Comparison of ENCODE assay signal across 24 mouse cellular contexts in the genomic region with DNA sequence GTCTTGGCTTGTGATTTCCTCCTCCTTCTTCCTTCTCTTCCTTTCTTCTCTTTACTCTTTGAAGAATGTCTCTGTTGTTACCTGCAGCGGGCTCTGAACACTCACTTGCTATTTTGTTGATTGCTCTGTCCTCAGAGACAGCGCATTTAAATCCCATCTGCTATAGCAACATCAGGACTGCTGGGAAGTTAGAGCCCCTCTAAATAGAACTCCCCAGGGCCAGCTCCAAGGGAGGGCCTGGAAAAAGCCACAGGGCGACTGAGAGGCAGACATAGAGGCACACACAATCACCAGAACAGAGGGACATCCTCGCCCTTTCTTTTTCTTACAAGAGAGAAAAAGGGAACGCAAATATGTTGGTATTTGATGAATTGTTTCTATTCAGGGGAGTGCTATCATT.
DNase-seq lines count a peak whose midpoint lies in the region; ATAC-seq and TF ChIP-seq lines count a peak whose summit lies in the region.
"Had no signal": no experiment of that assay in that cellular context is flagged by ENCODE, and none has a peak within 500 bp of the region (broad histone marks: within the 10 kb centered on the region; RNA-seq: fewer than 3 reads in every experiment).

No protein-coding gene starts in this region.

- H3K27ac ChIP-seq in hindbrain, embryonic 12.5 days = no peak overlapping the region
- no peak overlapping the region for H3K27ac ChIP-seq in hindbrain, embryonic 16.5 days (ENCODE audit: low read depth, low read length)
- no peak overlapping the region for H3K27ac ChIP-seq in midbrain, embryonic 15.5 days
- no peak overlapping the region for H3K27ac ChIP-seq in midbrain, embryonic 14.5 days (replicated peaks; ENCODE audit: low read depth, low read length)
- H3K27ac ChIP-seq in midbrain, embryonic 16.5 days (ENCODE audit: low read length) = no peak overlapping the region
- H3K27ac ChIP-seq: embryonic facial prominence, embryonic 10.5 days; embryonic facial prominence, embryonic 13.5 days; forebrain, embryonic 12.5 days; forebrain, embryonic 15.5 days; heart, adult 2 months; heart, embryonic 10.5 days; heart, embryonic 13.5 days; hindbrain, embryonic 15.5 days had no signal

- no peak overlapping the region for H3K4me3 ChIP-seq in hindbrain, embryonic 12.5 days
- no peak overlapping the region for H3K4me3 ChIP-seq in hindbrain, embryonic 16.5 days (ENCODE audit: low read length)
- no peak overlapping the region for H3K4me3 ChIP-seq in midbrain, embryonic 15.5 days
- no peak overlapping the region for H3K4me3 ChIP-seq in midbrain, embryonic 14.5 days (replicated peaks; ENCODE audit: low read depth, low read length)
- H3K4me3 ChIP-seq in midbrain, embryonic 16.5 days (ENCODE audit: low read depth, low read length) = no peak overlapping the region
- H3K4me3 ChIP-seq: embryonic facial prominence, embryonic 10.5 days; embryonic facial prominence, embryonic 13.5 days; erythroblast, embryonic 14.5 days; forebrain, embryonic 12.5 days; forebrain, embryonic 15.5 days; heart, adult 2 months; heart, embryonic 10.5 days; heart, embryonic 13.5 days; hindbrain, embryonic 15.5 days had no signal

- 13% methylated on average over 5 of the region's 5 CpGs for WGBS in hindbrain, embryonic 12.5 days
- WGBS in hindbrain, embryonic 16.5 days = 25% methylated on average over 5 of the region's 5 CpGs
- WGBS in midbrain, embryonic 15.5 days = 25% methylated on average over 5 of the region's 5 CpGs
- WGBS in midbrain, embryonic 14.5 days = 19% methylated on average over 5 of the region's 5 CpGs
- 23% methylated on average over 5 of the region's 5 CpGs for WGBS in midbrain, embryonic 16.5 days

- no peak for DNase-seq in midbrain, embryonic 14.5 days
- peak; percentile 8 for DNase-seq in brain, embryonic 14.5 days (ENCODE audit: low read depth)
- DNase-seq: adrenal gland, adult 2 months; adrenal gland, postnatal 14 days; cerebellum, adult 11-12 months; cerebellum, adult 8-10 months; cerebellum, postnatal 10 days; cerebellum, postnatal 36 days; embryo, embryonic 11 days; gastrocnemius, postnatal 25 days; heart, adult 2 months had no signal

- no peak for TF ChIP-seq CTCF in brain, embryonic 14.5 days (IDR thresholded peaks at IDR 0.05; ENCODE audit: borderline replicate concordance, extremely low read depth, insufficient read depth, insufficient read length)

- TF ChIP-seq POLR2A in brain, embryonic 14.5 days (IDR thresholded peaks at IDR 0.05; ENCODE audit: borderline replicate concordance, extremely low read depth, insufficient read depth, insufficient read length, poor library complexity, severe bottlenecking) = no peak

- H3K9ac ChIP-seq in hindbrain, embryonic 12.5 days = no peak overlapping the region
- no peak overlapping the region for H3K9ac ChIP-seq in hindbrain, embryonic 16.5 days (ENCODE audit: low read depth, low read length)
- H3K9ac ChIP-seq in midbrain, embryonic 15.5 days = no peak overlapping the region
- no peak overlapping the region for H3K9ac ChIP-seq in midbrain, embryonic 14.5 days (replicated peaks; ENCODE audit: low read length)
- H3K9ac ChIP-seq in midbrain, embryonic 16.5 days (ENCODE audit: low read depth, low read length) = no peak overlapping the region
- H3K9ac ChIP-seq: embryonic facial prominence, embryonic 13.5 days; forebrain, embryonic 12.5 days; forebrain, embryonic 15.5 days; heart, embryonic 13.5 days; hindbrain, embryonic 15.5 days had no signal

- H3K4me2 ChIP-seq in hindbrain, embryonic 12.5 days (replicated peaks) = no peak overlapping the region
- no peak overlapping the region for H3K4me2 ChIP-seq in hindbrain, embryonic 16.5 days (ENCODE audit: low read length)
- no peak overlapping the region for H3K4me2 ChIP-seq in midbrain, embryonic 15.5 days
- no peak overlapping the region for H3K4me2 ChIP-seq in midbrain, embryonic 14.5 days (ENCODE audit: low read length)
- no peak overlapping the region for H3K4me2 ChIP-seq in midbrain, embryonic 16.5 days (ENCODE audit: low read length)
- H3K4me2 ChIP-seq: embryonic facial prominence, embryonic 13.5 days; forebrain, embryonic 12.5 days; forebrain, embryonic 15.5 days; heart, embryonic 13.5 days; hindbrain, embryonic 15.5 days had no signal

- no peaks in the 10 kb centered on the region for H3K36me3 ChIP-seq in hindbrain, embryonic 12.5 days
- H3K36me3 ChIP-seq in hindbrain, embryonic 16.5 days (ENCODE audit: control insufficient read depth, insufficient read depth, low read length) = no peaks in the 10 kb centered on the region
- no peaks in the 10 kb centered on the region for H3K36me3 ChIP-seq in midbrain, embryonic 15.5 days (replicated peaks)
- no peaks in the 10 kb centered on the region for H3K36me3 ChIP-seq in midbrain, embryonic 14.5 days (ENCODE audit: control insufficient read depth, insufficient read depth, low read length)
- H3K36me3 ChIP-seq in midbrain, embryonic 16.5 days (ENCODE audit: control insufficient read depth, insufficient read depth, low read length) = no peaks in the 10 kb centered on the region
- H3K36me3 ChIP-seq: embryonic facial prominence, embryonic 10.5 days; embryonic facial prominence, embryonic 13.5 days; forebrain, embryonic 12.5 days; forebrain, embryonic 15.5 days; heart, embryonic 10.5 days; heart, embryonic 13.5 days; hindbrain, embryonic 15.5 days had no signal

- H3K4me1 ChIP-seq in hindbrain, embryonic 12.5 days = no peaks in the 10 kb centered on the region
- no peaks in the 10 kb centered on the region for H3K4me1 ChIP-seq in hindbrain, embryonic 16.5 days (ENCODE audit: control insufficient read depth, insufficient read depth, low read depth, low read length)
- peaks cover 6% of the 10 kb centered on the region; the same call in 1 of the 2 replicates for H3K4me1 ChIP-seq in midbrain, embryonic 15.5 days
- H3K4me1 ChIP-seq in midbrain, embryonic 14.5 days (ENCODE audit: control insufficient read depth, insufficient read depth, low read length) = no peaks in the 10 kb centered on the region
- H3K4me1 ChIP-seq in midbrain, embryonic 16.5 days (ENCODE audit: control insufficient read depth, insufficient read depth, low read length) = peaks cover 6% of the 10 kb centered on the region; the same call in 1 of the 2 replicates
- H3K4me1 ChIP-seq: forebrain, embryonic 12.5 days; forebrain, embryonic 15.5 days; heart, embryonic 10.5 days; heart, embryonic 13.5 days; hindbrain, embryonic 15.5 days had no signal

- no peaks in the 10 kb centered on the region for H3K27me3 ChIP-seq in hindbrain, embryonic 12.5 days
- no peaks in the 10 kb centered on the region for H3K27me3 ChIP-seq in hindbrain, embryonic 16.5 days (replicated peaks; ENCODE audit: control insufficient read depth, insufficient read depth, low read length)
- H3K27me3 ChIP-seq in midbrain, embryonic 15.5 days (replicated peaks) = no peaks in the 10 kb centered on the region
- H3K27me3 ChIP-seq in midbrain, embryonic 14.5 days (ENCODE audit: control insufficient read depth, insufficient read depth, low read length) = no peaks in the 10 kb centered on the region
- H3K27me3 ChIP-seq in midbrain, embryonic 16.5 days (ENCODE audit: control insufficient read depth, insufficient read depth, low read depth, low read length) = no peaks in the 10 kb centered on the region
- H3K27me3 ChIP-seq: forebrain, embryonic 12.5 days; forebrain, embryonic 15.5 days; heart, embryonic 13.5 days; hindbrain, embryonic 15.5 days had no signal

- H3K9me3 ChIP-seq in hindbrain, embryonic 12.5 days (replicated peaks) = no peaks in the 10 kb centered on the region
- H3K9me3 ChIP-seq in hindbrain, embryonic 16.5 days (ENCODE audit: control insufficient read depth, low read length) = no peaks in the 10 kb centered on the region
- no peaks in the 10 kb centered on the region for H3K9me3 ChIP-seq in midbrain, embryonic 15.5 days
- no peaks in the 10 kb centered on the region for H3K9me3 ChIP-seq in midbrain, embryonic 14.5 days (ENCODE audit: control insufficient read depth, low read length)
- H3K9me3 ChIP-seq in midbrain, embryonic 16.5 days (replicated peaks; ENCODE audit: control insufficient read depth, low read length, poor library complexity, severe bottlenecking) = no peaks in the 10 kb centered on the region
- H3K9me3 ChIP-seq: embryonic facial prominence, embryonic 10.5 days; embryonic facial prominence, embryonic 13.5 days; forebrain, embryonic 12.5 days; forebrain, embryonic 15.5 days; heart, embryonic 10.5 days; heart, embryonic 13.5 days; hindbrain, embryonic 15.5 days had no signal

- ATAC-seq in hindbrain, embryonic 12.5 days (ENCODE audit: low FRiP score) = peak; percentile 54; the same call in 1 of the 2 replicates
- ATAC-seq in hindbrain, embryonic 16.5 days = no peak
- peak; percentile 50 for ATAC-seq in midbrain, embryonic 15.5 days (replicated peaks)
- no peak for ATAC-seq in midbrain, embryonic 14.5 days (ENCODE audit: low FRiP score, low TSS enrichment)
- ATAC-seq in midbrain, embryonic 16.5 days = peak; percentile 59
- ATAC-seq: CD4-positive, CD25-positive, alpha-beta regulatory T cell, adult 4 months had no signal

Comparison
In these comparisons a context has a peak if more than half of its experiments do, and no peak if none do; other contexts are left out.
1. ATAC-seq: peak in hindbrain, embryonic 12.5 days (single experiment), midbrain, embryonic 15.5 days (single experiment) and midbrain, embryonic 16.5 days (single experiment); none in hindbrain, embryonic 16.5 days (single experiment) and midbrain, embryonic 14.5 days (single experiment).